ENCODE assay signal across 27 mouse cellular contexts in genomic region chr2:130528457-130528856, GRCm38 (mm10). TPM values are rescaled to one million over a fixed set of nuclear protein-coding genes. Genes with fewer than 3 reads are reported as not detected.
DNase-seq lines count a peak whose midpoint lies in the region; ATAC-seq and TF ChIP-seq lines count a peak whose summit lies in the region.
"Had no signal": no experiment of that assay in that cellular context is flagged by ENCODE, and none has a peak within 500 bp of the region (broad histone marks: within the 10 kb centered on the region; RNA-seq: fewer than 3 reads in every experiment).

No protein-coding gene starts in this region.

- peaks cover 53% of the 10 kb centered on the region for H3K36me3 ChIP-seq in forebrain, embryonic 14.5 days (ENCODE audit: control insufficient read depth, insufficient read depth, low read length)
- peaks cover 44% of the 10 kb centered on the region for H3K36me3 ChIP-seq in forebrain, embryonic 15.5 days
- peaks cover 19% of the 10 kb centered on the region for H3K36me3 ChIP-seq in liver, adult 2 months (ENCODE audit: control insufficient read depth, insufficient read depth, low read length)
- H3K36me3 ChIP-seq in liver, postnatal 0 days (replicated peaks; ENCODE audit: insufficient read depth, low read length) = peaks cover 16% of the 10 kb centered on the region
- peaks cover 8 to 58% of the 10 kb centered on the region in 2 experiments for H3K36me3 ChIP-seq in CH12.LX (replicated peaks in 1 of 2; ENCODE audit: control insufficient read depth in 1 of 2, insufficient read depth in 1 of 2, low read length in 1 of 2)

- no peaks in the 10 kb centered on the region for H3K27me3 ChIP-seq in forebrain, embryonic 14.5 days (replicated peaks; ENCODE audit: control insufficient read depth, insufficient read depth, low read length)
- H3K27me3 ChIP-seq in forebrain, embryonic 15.5 days = no peaks in the 10 kb centered on the region
- no peaks in the 10 kb centered on the region for H3K27me3 ChIP-seq in liver, adult 2 months (ENCODE audit: control insufficient read depth, insufficient read depth, low read length)
- H3K27me3 ChIP-seq in liver, postnatal 0 days (ENCODE audit: insufficient read depth, low read length) = no peaks in the 10 kb centered on the region
- no peaks in the 10 kb centered on the region for H3K27me3 ChIP-seq in CH12.LX (replicated peaks)
- H3K27me3 ChIP-seq: forebrain, embryonic 13.5 days; heart, embryonic 15.5 days; limb, embryonic 12.5 days; liver, embryonic 13.5 days; neural tube, embryonic 13.5 days had no signal

- H3K4me1 ChIP-seq in forebrain, embryonic 14.5 days (ENCODE audit: control insufficient read depth, insufficient read depth, low read length) = no peaks in the 10 kb centered on the region
- H3K4me1 ChIP-seq in forebrain, embryonic 15.5 days = no peaks in the 10 kb centered on the region
- H3K4me1 ChIP-seq in liver, adult 2 months (ENCODE audit: control insufficient read depth, insufficient read depth, low read length) = no peaks in the 10 kb centered on the region
- H3K4me1 ChIP-seq in liver, postnatal 0 days (ENCODE audit: insufficient read depth) = no peaks in the 10 kb centered on the region
- H3K4me1 ChIP-seq in CH12.LX (ENCODE audit: control insufficient read depth in 1 of 2, insufficient read depth in 2 of 2) = peaks cover 18 to 47% of the 10 kb centered on the region in 2 experiments
- H3K4me1 ChIP-seq: forebrain, embryonic 13.5 days; hindbrain, embryonic 10.5 days; limb, embryonic 12.5 days; liver, embryonic 13.5 days; midbrain, embryonic 10.5 days; neural tube, embryonic 13.5 days had no signal

- TF ChIP-seq POLR2A in liver, adult 2 months (IDR thresholded peaks at IDR 0.05; ENCODE audit: extremely low read depth, insufficient read depth, low read length) = no peak
- TF ChIP-seq POLR2A in CH12.LX (IDR thresholded peaks at IDR 0.05; ENCODE audit: low read depth, low read length) = no peak
- no peak for TF ChIP-seq POLR2A in brain, embryonic 14.5 days (IDR thresholded peaks at IDR 0.05; ENCODE audit: borderline replicate concordance, extremely low read depth, insufficient read depth, insufficient read length, poor library complexity, severe bottlenecking)

- no peak overlapping the region for H3K4me3 ChIP-seq in forebrain, embryonic 14.5 days (ENCODE audit: low read depth, low read length)
- no peak overlapping the region for H3K4me3 ChIP-seq in forebrain, embryonic 15.5 days
- H3K4me3 ChIP-seq in liver, adult 2 months (ENCODE audit: insufficient read depth, low read depth, low read length) = no peak overlapping the region
- no peak overlapping the region for H3K4me3 ChIP-seq in liver, postnatal 0 days (ENCODE audit: low read depth, low read length)
- H3K4me3 ChIP-seq in CH12.LX (replicated peaks in 1 of 3; ENCODE audit: low read depth in 2 of 3, low read length in 2 of 3, poor library complexity in 1 of 3) = no peak overlapping the region
- H3K4me3 ChIP-seq: forebrain, embryonic 13.5 days; heart, embryonic 15.5 days; hindbrain, embryonic 10.5 days; limb, embryonic 12.5 days; liver, embryonic 13.5 days; midbrain, embryonic 10.5 days; neural tube, embryonic 13.5 days had no signal

- H3K9me3 ChIP-seq in forebrain, embryonic 14.5 days (replicated peaks; ENCODE audit: control insufficient read depth, low read length) = no peaks in the 10 kb centered on the region
- H3K9me3 ChIP-seq in forebrain, embryonic 15.5 days = no peaks in the 10 kb centered on the region
- no peaks in the 10 kb centered on the region for H3K9me3 ChIP-seq in liver, postnatal 0 days (ENCODE audit: low read length)
- H3K9me3 ChIP-seq in CH12.LX (replicated peaks; ENCODE audit: low read length) = no peaks in the 10 kb centered on the region
- H3K9me3 ChIP-seq: forebrain, embryonic 13.5 days; heart, embryonic 15.5 days; hindbrain, embryonic 10.5 days; limb, embryonic 12.5 days; liver, embryonic 13.5 days; midbrain, embryonic 10.5 days; neural tube, embryonic 13.5 days had no signal

- H3K27ac ChIP-seq in forebrain, embryonic 14.5 days (ENCODE audit: low read depth, low read length) = no peak overlapping the region
- no peak overlapping the region for H3K27ac ChIP-seq in forebrain, embryonic 15.5 days (replicated peaks)
- no peak overlapping the region for H3K27ac ChIP-seq in liver, adult 2 months (replicated peaks; ENCODE audit: insufficient read depth, low read depth, low read length)
- no peak overlapping the region for H3K27ac ChIP-seq in liver, postnatal 0 days (ENCODE audit: low read depth)
- H3K27ac ChIP-seq in CH12.LX (ENCODE audit: insufficient read depth, low read depth) = no peak overlapping the region
- H3K27ac ChIP-seq: forebrain, embryonic 13.5 days; heart, embryonic 15.5 days; hindbrain, embryonic 10.5 days; limb, embryonic 12.5 days; liver, embryonic 13.5 days; midbrain, embryonic 10.5 days; neural tube, embryonic 13.5 days had no signal

- TF ChIP-seq CTCF in liver, adult 2 months (IDR thresholded peaks at IDR 0.05; ENCODE audit: low read depth, low read length) = 0 out of 2 replicates have a peak, but pooled peaks have one; percentile 7
- TF ChIP-seq CTCF in liver, postnatal 0 days (IDR thresholded peaks at IDR 0.05; ENCODE audit: low read depth) = no peak
- TF ChIP-seq CTCF in CH12.LX (conservative IDR thresholded peaks at IDR 0.05 in 1 of 2, IDR thresholded peaks at IDR 0.05 in 1 of 2; ENCODE audit: low read depth in 2 of 2, low read length in 2 of 2) = no peak
- peak; percentile 25; the same call in 1 of the 2 replicates for TF ChIP-seq CTCF in brain, embryonic 14.5 days (IDR thresholded peaks at IDR 0.05; ENCODE audit: borderline replicate concordance, extremely low read depth, insufficient read depth, insufficient read length)

- peak; percentile 13 for TF ChIP-seq RAD21 in CH12.LX (IDR thresholded peaks at IDR 0.05; ENCODE audit: low read depth, low read length)

- H3K79me2 ChIP-seq in liver, adult 2 months (ENCODE audit: control insufficient read depth, insufficient read depth, low read length) = no peaks in the 10 kb centered on the region
- no peaks in the 10 kb centered on the region for H3K79me2 ChIP-seq in CH12.LX (replicated peaks; ENCODE audit: control insufficient read depth, extremely low read depth, insufficient read depth, poor library complexity, severe bottlenecking)

- no peak overlapping the region for H3K4me2 ChIP-seq in forebrain, embryonic 14.5 days (ENCODE audit: low read length)
- no peak overlapping the region for H3K4me2 ChIP-seq in forebrain, embryonic 15.5 days (replicated peaks)
- no peak overlapping the region for H3K4me2 ChIP-seq in liver, postnatal 0 days (ENCODE audit: low read depth, low read length)
- H3K4me2 ChIP-seq in CH12.LX (ENCODE audit: insufficient read depth, low read depth, poor library complexity, severe bottlenecking) = no peak overlapping the region
- H3K4me2 ChIP-seq: forebrain, embryonic 13.5 days; heart, embryonic 15.5 days; limb, embryonic 12.5 days; liver, embryonic 13.5 days; neural tube, embryonic 13.5 days had no signal

- in situ Hi-C loops in CH12.LX (cut with MboI; ENCODE audit: low pct_ligation_motif_present, low pct_unique_long_range_greater_than_20kb, low sequenced_read_pairs) = no loop called here

- DNase-seq in forebrain, embryonic 14.5 days (ENCODE audit: low spot score) = peak; percentile 6
- no peak for DNase-seq in liver, adult 2 months (ENCODE audit: extremely low read depth, low read depth, low spot score)
- DNase-seq in liver, postnatal 0 days = no peak
- DNase-seq in CH12.LX (ENCODE audit: extremely low read depth) = no peak
- peak; percentile 58 for DNase-seq in brain, embryonic 14.5 days (ENCODE audit: low read depth)
- DNase-seq in kidney, postnatal 36 days = no peak
- DNase-seq: adrenal gland, adult 8-10 months; B cell, adult 2 months; cerebellum, adult 11 months; gastrocnemius, postnatal 25 days; kidney, adult 8-10 months; kidney, postnatal 25 days; liver, embryonic 13.5 days; thymus, postnatal 36 days had no signal

- 81% methylated on average over 6 of the region's 6 CpGs for WGBS in forebrain, embryonic 14.5 days
- WGBS in forebrain, embryonic 15.5 days = 81% methylated on average over 6 of the region's 6 CpGs
- 93% methylated on average over 6 of the region's 6 CpGs for WGBS in liver, adult 2 months
- WGBS in liver, postnatal 0 days (ENCODE audit: insufficient replicate concordance) = 89% methylated on average over 6 of the region's 6 CpGs

- no peak for ATAC-seq in forebrain, embryonic 14.5 days
- no peak for ATAC-seq in forebrain, embryonic 15.5 days (replicated peaks)
- ATAC-seq in liver, postnatal 0 days = no peak
- ATAC-seq: forebrain, embryonic 13.5 days had no signal

- dilution Hi-C loops in CH12.LX (cut with MboI; ENCODE audit: extremely low pct_ligation_motif_present, extremely low pct_unique_long_range_greater_than_20kb, low sequenced_read_pairs) = no loop called here

- no peak overlapping the region for H3K9ac ChIP-seq in forebrain, embryonic 14.5 days (ENCODE audit: low read length)
- H3K9ac ChIP-seq in forebrain, embryonic 15.5 days (replicated peaks) = no peak overlapping the region
- H3K9ac ChIP-seq in liver, adult 2 months (ENCODE audit: low read depth, low read length) = no peak overlapping the region
- no peak overlapping the region for H3K9ac ChIP-seq in liver, postnatal 0 days (replicated peaks)
- H3K9ac ChIP-seq in CH12.LX (ENCODE audit: insufficient read depth, low read depth) = no peak overlapping the region
- H3K9ac ChIP-seq: forebrain, embryonic 13.5 days; heart, embryonic 15.5 days; limb, embryonic 12.5 days; liver, embryonic 13.5 days; neural tube, embryonic 13.5 days had no signal

- no peak for TF ChIP-seq EP300 in liver, postnatal 0 days (IDR thresholded peaks at IDR 0.05; ENCODE audit: low read depth)
- no peak for TF ChIP-seq EP300 in CH12.LX (IDR thresholded peaks at IDR 0.05; ENCODE audit: low read length)

RNA-seq across cellular contexts. Expression of gene Mrps26, which starts 35.1 kb away (rescaled TPM):
- polyA plus RNA-seq in forebrain, embryonic 14.5 days (2014; fragmentation: Nextera tagmentation; extraction: Ambion mirVana) = 94.7 and 98.1 TPM in 2 replicates
- 77.8 and 82.3 TPM in 2 replicates for polyA plus RNA-seq in forebrain, embryonic 15.5 days (2015; fragmentation: Nextera tagmentation; extraction: Ambion mirVana)
- total RNA-seq in liver, adult 2 months (2014; rRNA removed) = 10.9 and 15.7 TPM in 2 replicates
- polyA plus RNA-seq in liver, adult 2 months (2012; rRNA removed) = 38.1 and 38.4 TPM in 2 replicates
- polyA plus RNA-seq in liver, postnatal 0 days (2015; fragmentation: Nextera tagmentation; extraction: Ambion mirVana) = 38.8 and 39.8 TPM in 2 replicates
- 68.7 and 83.2 TPM in 2 replicates for total RNA-seq in CH12.LX (2012; rRNA removed)
- total RNA-seq in CH12.LX (2014; rRNA removed) = 71.4 and 74.7 TPM in 2 replicates
- polyA plus RNA-seq in CH12.LX (2012; ENCODE audit: insufficient read length, low read depth) = 101 and 137 TPM in 2 replicates
- polyA plus RNA-seq in brain, embryonic 14.5 days (2012; rRNA removed) = 63.1 and 70.8 TPM in 2 replicates

RNA-seq across cellular contexts. Expression of gene Oxt, which starts 47.5 kb away (rescaled TPM):
- polyA plus RNA-seq in forebrain, embryonic 14.5 days (2014; fragmentation: Nextera tagmentation; extraction: Ambion mirVana) = 0.66 TPM in 1 of 2 replicates, not detected in the other
- 1.4 and 2.6 TPM in 2 replicates for polyA plus RNA-seq in forebrain, embryonic 15.5 days (2015; fragmentation: Nextera tagmentation; extraction: Ambion mirVana)
- not detected in 2 replicates for total RNA-seq in liver, adult 2 months (2014; rRNA removed)
- not detected in 2 replicates for polyA plus RNA-seq in liver, adult 2 months (2012; rRNA removed)
- not detected in 2 replicates for polyA plus RNA-seq in liver, postnatal 0 days (2015; fragmentation: Nextera tagmentation; extraction: Ambion mirVana)
- total RNA-seq in CH12.LX (2012; rRNA removed) (not detected in 2 replicates), CH12.LX (2014; rRNA removed) (not detected in 2 replicates)
- not detected in 2 replicates for polyA plus RNA-seq in CH12.LX (2012; ENCODE audit: insufficient read length, low read depth)
- polyA plus RNA-seq in brain, embryonic 14.5 days (2012; rRNA removed) = 0.19 and 0.61 TPM in 2 replicates
- total RNA-seq: adrenal gland, adult 8-10 months; gastrocnemius, postnatal 25 days; heart, adult 8-10 months; layer of hippocampus, postnatal 10 days had no signal
- polyA plus RNA-seq: embryonic facial prominence, embryonic 11.5 days; forebrain, embryonic 13.5 days; heart, embryonic 15.5 days; hindbrain, embryonic 10.5 days; limb, embryonic 12.5 days; liver, embryonic 13.5 days; lung, embryonic 16.5 days; macrophage; midbrain, embryonic 10.5 days; neural tube, embryonic 13.5 days; small intestine, adult 2 months had no signal

RNA-seq across cellular contexts. Expression of gene Avp, which starts 53.9 kb away (rescaled TPM):
- 17.7 and 27.0 TPM in 2 replicates for polyA plus RNA-seq in forebrain, embryonic 14.5 days (2014; fragmentation: Nextera tagmentation; extraction: Ambion mirVana)
- 5.4 and 49.3 TPM in 2 replicates for polyA plus RNA-seq in forebrain, embryonic 15.5 days (2015; fragmentation: Nextera tagmentation; extraction: Ambion mirVana)
- not detected in 2 replicates for total RNA-seq in liver, adult 2 months (2014; rRNA removed)
- not detected in 2 replicates for polyA plus RNA-seq in liver, adult 2 months (2012; rRNA removed)
- polyA plus RNA-seq in liver, postnatal 0 days (2015; fragmentation: Nextera tagmentation; extraction: Ambion mirVana) = not detected in 2 replicates
- total RNA-seq in CH12.LX (2012; rRNA removed) (not detected in 2 replicates), CH12.LX (2014; rRNA removed) (not detected in 2 replicates)
- not detected in 2 replicates for polyA plus RNA-seq in CH12.LX (2012; ENCODE audit: insufficient read length, low read depth)
- polyA plus RNA-seq in brain, embryonic 14.5 days (2012; rRNA removed) = 3.9 and 7.1 TPM in 2 replicates
- total RNA-seq: adrenal gland, adult 8-10 months; gastrocnemius, postnatal 25 days; layer of hippocampus, postnatal 10 days had no signal
- polyA plus RNA-seq: embryonic facial prominence, embryonic 11.5 days; heart, embryonic 15.5 days; hindbrain, embryonic 10.5 days; limb, embryonic 12.5 days; liver, embryonic 13.5 days; lung, embryonic 16.5 days; macrophage; midbrain, embryonic 10.5 days; small intestine, adult 2 months had no signal

Comparison
In these comparisons a context has a peak if more than half of its experiments do, and no peak if none do; other contexts are left out.
1. CTCF ChIP-seq: peak in liver, adult 2 months (single experiment) and brain, embryonic 14.5 days (single experiment); none in liver, postnatal 0 days (single experiment) and CH12.LX (0 of 2).
2. DNase-seq: peak in forebrain, embryonic 14.5 days (single experiment) and brain, embryonic 14.5 days (single experiment); none in liver, adult 2 months (single experiment), liver, postnatal 0 days (single experiment), CH12.LX (single experiment) and kidney, postnatal 36 days (0 of 2).